Mouse (Mus musculus): ENCODE data around the gene Dnpep. TPM values are rescaled to one million over a fixed set of nuclear protein-coding genes. Genes with fewer than 3 reads are reported as not detected.

Gene Dnpep
- total and polyA plus RNA-seq, 3 experiments, result 35.9 to 59.3 TPM; not detected in 1

DNA sequence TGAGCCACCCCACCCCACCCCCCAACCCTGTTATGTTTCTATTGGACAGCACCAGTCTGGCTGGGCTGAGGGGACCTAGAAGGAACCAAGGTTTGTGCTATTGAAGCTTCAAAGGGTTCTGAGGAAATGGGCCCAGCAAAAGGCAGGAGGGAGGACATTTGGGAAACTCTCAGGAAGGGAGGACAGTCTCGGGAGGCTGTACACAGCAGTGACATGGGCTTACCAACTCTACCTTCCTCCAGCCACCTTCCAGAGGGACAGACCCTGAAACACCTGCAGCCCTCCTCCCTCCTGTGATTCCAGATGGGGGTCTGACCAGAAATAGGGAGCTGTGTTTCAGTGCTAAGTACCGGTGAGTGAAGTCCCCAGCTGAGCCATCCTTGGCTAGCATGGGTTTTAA, 22.7 kb upstream of the Dnpep start:
- TF ChIP-seq MAX (IDR thresholded peaks at IDR 0.05; ENCODE audit: low read length), result no peak
- no peak for TF ChIP-seq MYB (IDR thresholded peaks at IDR 0.05; ENCODE audit: low read depth, low read length)
- DNase-seq (ENCODE audit: low read depth, low spot score), result no peak
- Histone ChIP-seq H3K27ac (ENCODE audit: control insufficient read depth, low read depth, low read length) (no peak overlapping the region), H3K4me1 (ENCODE audit: control insufficient read depth in 1 of 2, insufficient read depth in 2 of 2, low read length in 2 of 2) (peaks cover 3 to 12% of the 10 kb centered on the region in 2 experiments; a peak in 3 of 4 replicates), H3K4me3 (ENCODE audit: control insufficient read depth in 1 of 2, insufficient read depth in 1 of 2, low read depth in 2 of 2, low read length in 2 of 2) (no peak overlapping the region), H3K36me3 (ENCODE audit: control insufficient read depth in 1 of 2, insufficient read depth in 2 of 2, low read length in 2 of 2) (peaks cover 0 to 7% of the 10 kb centered on the region in 2 experiments; a peak in 2 of 4 replicates), H3K9ac (ENCODE audit: control insufficient read depth, low read depth, low read length, poor library complexity, severe bottlenecking) (no peak overlapping the region), H3K79me2 (ENCODE audit: control insufficient read depth, insufficient read depth, low read length, poor library complexity) (no peaks in the 10 kb centered on the region), H3K27me3 (ENCODE audit: control insufficient read depth in 1 of 2, insufficient read depth in 2 of 2, low read length in 2 of 2) (peaks cover 0 to 2% of the 10 kb centered on the region in 2 experiments; a peak in 1 of 4 replicates), H3K9me3 (replicated peaks; ENCODE audit: insufficient read depth, low read length) (no peaks in the 10 kb centered on the region)

DNA sequence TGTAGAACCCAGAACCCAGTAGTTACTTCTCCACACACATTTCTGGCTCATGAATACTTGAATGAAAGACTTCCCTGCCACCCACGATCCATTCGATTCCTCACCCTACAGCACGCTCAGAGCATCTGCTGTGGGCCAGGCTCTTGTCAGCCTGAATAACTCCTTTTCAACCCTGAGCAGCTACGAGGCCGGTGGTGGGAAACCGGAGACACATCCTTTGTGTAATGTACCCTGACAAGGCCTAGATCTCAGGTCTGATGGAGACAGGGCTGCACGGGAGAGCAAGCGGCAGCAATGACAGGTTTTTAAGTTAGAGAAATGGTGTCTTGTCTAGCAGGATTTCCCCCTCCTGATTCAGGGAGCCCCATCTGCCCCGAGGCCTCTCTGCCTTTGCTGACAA, 21.5 kb upstream of the Dnpep start:
- H3K79me2 ChIP-seq (ENCODE audit: control insufficient read depth, insufficient read depth, low read length, poor library complexity), result no peaks in the 10 kb centered on the region
- H3K4me1 ChIP-seq (ENCODE audit: control insufficient read depth in 1 of 2, insufficient read depth in 2 of 2, low read length in 2 of 2), result peaks cover 3 to 12% of the 10 kb centered on the region in 2 experiments; a peak in 3 of 4 replicates
- no peak for DNase-seq (ENCODE audit: low read depth, low spot score)
- no peak overlapping the region for H3K4me3 ChIP-seq (ENCODE audit: control insufficient read depth in 1 of 2, insufficient read depth in 1 of 2, low read depth in 2 of 2, low read length in 2 of 2)
- peaks cover 0 to 2% of the 10 kb centered on the region in 2 experiments; a peak in 1 of 4 replicates for H3K27me3 ChIP-seq (ENCODE audit: control insufficient read depth in 1 of 2, insufficient read depth in 2 of 2, low read length in 2 of 2)
- TF ChIP-seq MEF2A (IDR thresholded peaks at IDR 0.05; ENCODE audit: extremely low read depth, insufficient replicate concordance, low read depth, low read length, poor library complexity, severe bottlenecking) (no peak), RCOR1 (IDR thresholded peaks at IDR 0.05; ENCODE audit: low read depth, low read length) (no peak), ZMIZ1 (IDR thresholded peaks at IDR 0.05; ENCODE audit: low read depth, low read length) (no peak), MYB (IDR thresholded peaks at IDR 0.05; ENCODE audit: low read depth, low read length) (no peak), JUND (IDR thresholded peaks at IDR 0.05; ENCODE audit: low read depth, low read length) (no peak), HCFC1 (IDR thresholded peaks at IDR 0.05; ENCODE audit: low read depth, low read length) (no peak), MAX (IDR thresholded peaks at IDR 0.05; ENCODE audit: low read length) (no peak), POLR2AphosphoS5 (IDR thresholded peaks at IDR 0.05; ENCODE audit: borderline replicate concordance, low read depth, low read length) (no peak), ZNF384 (IDR thresholded peaks at IDR 0.05; ENCODE audit: low read depth, low read length) (no peak), BHLHE40 (IDR thresholded peaks at IDR 0.05; ENCODE audit: borderline replicate concordance, low read depth, low read length) (no peak), UBTF (IDR thresholded peaks at IDR 0.05; ENCODE audit: borderline replicate concordance, insufficient read depth, low read depth, low read length) (no peak), NRF1 (IDR thresholded peaks at IDR 0.05; ENCODE audit: insufficient read depth, low read depth, low read length, poor library complexity, severe bottlenecking) (no peak), USF2 (IDR thresholded peaks at IDR 0.05; ENCODE audit: borderline replicate concordance in 1 of 2, insufficient read depth in 1 of 2, low read depth in 1 of 2, low read length in 2 of 2) (no peak), ETS1 (IDR thresholded peaks at IDR 0.05; ENCODE audit: low read depth, low read length) (no peak), GATA1 (IDR thresholded peaks at IDR 0.05; ENCODE audit: low read depth, low read length) (no peak), EP300 (IDR thresholded peaks at IDR 0.05; ENCODE audit: low read depth in 1 of 2, low read length in 2 of 2) (no peak)
- H3K36me3 ChIP-seq (ENCODE audit: control insufficient read depth in 1 of 2, insufficient read depth in 2 of 2, low read length in 2 of 2), result peaks cover 0 to 7% of the 10 kb centered on the region in 2 experiments; a peak in 2 of 4 replicates
- no peak overlapping the region for H3K9ac ChIP-seq (ENCODE audit: control insufficient read depth, low read depth, low read length, poor library complexity, severe bottlenecking)
- H3K9me3 ChIP-seq (replicated peaks; ENCODE audit: insufficient read depth, low read length), result no peaks in the 10 kb centered on the region
- H3K27ac ChIP-seq (ENCODE audit: control insufficient read depth, low read depth, low read length), result no peak overlapping the region

Data from MEL (cell line).